Mouse (Mus musculus) lung, postnatal 36 days (tissue): Measurements from ENCODE around the gene Evi2b.
A peak's percentile ranks its signal among the peaks of the same experiment; 100 is the strongest.

Source experiments
- DNase-seq: peaks from one replicate; pipeline ENCODE4 v3.0.0; 2022; ENCODE audit warnings: mixed read lengths

Gene Evi2b

DNA sequence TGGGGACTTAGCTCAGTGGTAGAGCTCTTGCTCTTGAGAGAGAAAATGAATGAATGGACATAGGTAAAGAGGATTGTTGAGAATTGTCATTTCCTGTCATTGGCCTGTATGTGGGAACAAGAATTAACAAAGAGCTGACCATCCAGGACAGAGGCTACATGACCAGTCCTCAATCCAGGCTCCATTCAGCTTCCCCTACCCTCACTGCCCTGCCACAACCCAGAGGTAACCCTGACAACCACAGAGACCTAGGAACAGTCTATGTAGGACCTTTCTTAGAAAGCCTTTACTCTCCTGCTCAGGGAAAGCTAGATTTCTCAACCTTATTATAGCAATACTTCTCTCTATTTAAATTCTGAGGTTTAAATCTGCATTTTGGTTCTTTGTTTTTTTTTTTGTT is 2.8 kb downstream of the Evi2b start:
- peak; percentile 27 for DNase-seq

DNA sequence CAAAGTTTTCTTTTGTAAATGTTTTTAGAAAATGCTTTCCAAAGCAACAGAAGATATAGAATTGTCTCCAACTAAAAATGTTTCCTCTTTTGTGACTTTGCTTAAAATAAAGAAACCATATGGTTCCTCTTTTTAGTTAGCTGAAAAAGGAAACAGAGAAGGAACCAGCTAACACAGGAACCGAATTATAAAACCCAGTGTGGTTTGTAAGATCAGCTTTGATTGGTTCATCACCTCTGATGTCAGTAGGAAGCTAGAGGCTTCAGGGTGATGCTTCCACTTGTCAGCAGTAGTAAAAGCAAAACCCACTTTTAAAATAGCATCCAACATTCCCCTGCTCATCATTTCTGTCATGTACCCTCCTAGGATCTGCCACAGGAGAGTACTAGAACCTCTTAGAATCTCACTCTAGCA is 3.7 kb downstream of the Evi2b start:
- DNase-seq: peak; percentile 73

DNA sequence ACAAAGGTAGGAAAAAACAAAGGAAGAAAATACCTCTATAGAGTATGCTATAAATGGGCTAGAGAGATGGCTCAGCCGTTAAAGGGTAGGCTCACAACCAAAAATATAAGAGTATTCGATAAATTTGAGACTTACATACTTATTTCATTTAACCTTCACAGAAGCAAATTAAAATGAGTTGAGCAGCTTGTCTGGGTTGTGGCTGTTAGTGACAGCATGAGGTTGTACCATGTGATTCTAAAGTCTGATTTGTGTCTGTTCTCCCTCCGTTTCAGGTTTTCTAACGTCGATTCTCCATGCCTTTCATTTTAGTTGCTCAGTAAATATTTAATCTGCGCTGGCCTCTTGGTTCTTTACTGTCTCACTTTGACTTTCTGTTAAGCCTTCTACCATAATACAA is 4.3 kb downstream of the Evi2b start:
- no peak for DNase-seq

DNA sequence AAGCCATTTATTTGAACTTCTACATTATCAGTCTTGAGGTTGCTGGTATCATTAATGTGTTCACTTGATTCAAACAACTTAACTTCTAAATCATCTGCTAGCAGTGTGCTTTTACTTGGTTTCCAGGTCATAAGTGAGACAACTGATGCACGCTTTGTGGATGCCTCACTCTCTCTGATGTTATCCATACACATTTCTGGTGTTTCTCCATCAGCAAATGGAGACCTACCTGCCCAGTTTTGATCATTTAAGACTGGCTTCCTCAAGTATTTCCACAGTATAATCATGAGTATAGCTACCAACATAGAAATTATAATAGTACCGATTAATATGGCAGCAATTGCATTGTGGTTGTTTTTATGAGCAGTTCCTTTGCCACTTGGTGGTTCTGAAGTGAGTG is 7.8 kb downstream of the Evi2b start:
- no peak for DNase-seq

DNA sequence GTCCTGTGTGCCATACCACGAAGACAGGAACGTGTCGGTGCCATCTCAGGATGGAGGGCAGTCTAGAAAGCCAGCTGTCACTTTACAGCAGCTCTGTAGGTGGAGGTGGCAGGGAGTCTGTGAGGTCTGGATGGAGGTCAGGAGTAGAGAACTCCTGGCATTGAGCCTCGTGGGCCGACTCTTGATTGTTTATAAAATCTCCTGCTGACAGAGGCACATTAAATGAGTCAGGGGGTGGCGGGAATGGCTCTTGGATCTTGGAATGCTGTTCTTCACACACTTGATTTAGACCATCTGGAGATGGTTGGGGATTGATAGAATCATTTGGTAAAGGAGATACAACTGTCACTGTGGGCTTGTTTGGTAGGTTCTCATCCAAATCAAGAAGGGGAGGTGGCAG is 8.2 kb downstream of the Evi2b start:
- no peak for DNase-seq

DNA sequence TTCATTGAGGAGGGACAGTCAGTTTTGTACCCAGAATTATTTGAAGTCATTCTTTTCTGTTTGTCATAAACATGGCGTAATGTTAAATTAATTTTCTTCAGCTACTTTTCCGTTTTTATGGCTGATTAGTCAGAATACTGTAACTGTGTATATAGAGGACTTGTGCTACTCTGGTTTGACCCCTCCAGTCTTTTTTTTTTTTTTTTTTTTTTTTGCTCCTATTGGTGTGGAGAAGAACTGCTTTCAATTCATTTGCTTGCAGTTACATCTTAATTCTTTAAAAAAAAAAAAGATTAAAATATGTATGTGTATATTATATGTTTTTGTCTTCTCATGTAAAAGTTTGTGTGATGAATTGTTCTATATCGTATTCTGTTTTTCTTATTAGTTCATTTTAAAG is 11.6 kb downstream of the Evi2b start:
- DNase-seq: no peak

DNA sequence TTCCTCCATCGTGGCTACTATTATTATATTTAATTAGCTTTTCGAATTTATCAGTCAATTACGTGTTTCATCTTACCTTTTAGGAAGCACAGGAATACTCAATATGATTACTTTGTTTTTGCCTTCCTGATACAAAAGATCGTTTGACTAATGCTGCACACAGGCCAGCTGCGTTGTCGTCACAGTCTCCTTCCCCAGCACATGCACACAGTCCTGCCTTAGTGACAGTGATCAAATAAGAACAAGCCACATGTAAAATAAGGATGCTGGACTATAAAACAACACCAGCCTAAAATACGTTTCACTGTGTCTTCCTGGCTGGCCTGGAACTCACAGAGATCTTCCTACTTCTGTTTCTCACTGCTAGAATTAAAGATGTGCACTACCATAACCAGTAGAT is 19.1 kb downstream of the Evi2b start:
- DNase-seq: no peak

DNA sequence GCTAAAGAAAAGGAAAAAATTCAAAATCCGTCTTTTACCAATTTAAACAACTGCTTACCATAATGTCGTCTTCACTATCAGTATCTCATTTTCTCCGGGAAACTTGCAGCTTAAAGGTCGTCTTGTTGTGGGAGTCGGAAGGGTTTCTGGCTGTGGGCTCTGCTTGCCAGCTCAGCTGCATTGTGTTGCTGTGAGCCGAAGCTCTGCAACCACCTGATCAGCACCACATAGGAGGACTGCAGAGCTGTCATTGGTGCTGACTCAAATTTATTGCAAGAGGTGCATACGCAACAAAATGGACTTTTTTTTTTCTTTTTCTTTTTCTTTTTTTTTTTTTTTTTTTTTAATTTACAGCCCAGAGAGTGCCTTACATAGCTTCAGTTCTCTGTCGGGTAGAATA is 19.7 kb downstream of the Evi2b start, which contains the start of gene Omg:
Gene Omg, minus strand, starts transcription at position 240 of the 400 bp plus-strand sequence.
- no peak for DNase-seq

DNA sequence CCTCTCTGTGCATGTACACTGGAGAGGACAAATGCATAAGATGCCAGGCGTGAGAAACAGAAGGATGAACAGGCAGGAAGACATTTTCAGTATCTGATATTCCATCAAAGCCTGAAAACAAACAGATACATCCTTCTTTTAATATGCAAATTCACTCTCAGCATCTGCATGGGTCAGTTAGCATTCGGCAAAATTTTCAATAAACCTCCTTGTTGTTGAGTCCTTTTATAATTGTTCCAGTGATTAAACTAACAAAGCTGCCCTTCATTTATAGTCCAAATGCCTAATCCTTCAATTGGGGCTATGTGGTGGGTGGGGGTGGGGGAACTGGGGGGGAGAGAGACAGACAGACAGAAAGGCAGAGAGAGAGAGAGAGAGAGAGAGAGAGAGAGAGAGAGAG is 20.6 kb downstream of the Evi2b start:
- DNase-seq: no peak

DNA sequence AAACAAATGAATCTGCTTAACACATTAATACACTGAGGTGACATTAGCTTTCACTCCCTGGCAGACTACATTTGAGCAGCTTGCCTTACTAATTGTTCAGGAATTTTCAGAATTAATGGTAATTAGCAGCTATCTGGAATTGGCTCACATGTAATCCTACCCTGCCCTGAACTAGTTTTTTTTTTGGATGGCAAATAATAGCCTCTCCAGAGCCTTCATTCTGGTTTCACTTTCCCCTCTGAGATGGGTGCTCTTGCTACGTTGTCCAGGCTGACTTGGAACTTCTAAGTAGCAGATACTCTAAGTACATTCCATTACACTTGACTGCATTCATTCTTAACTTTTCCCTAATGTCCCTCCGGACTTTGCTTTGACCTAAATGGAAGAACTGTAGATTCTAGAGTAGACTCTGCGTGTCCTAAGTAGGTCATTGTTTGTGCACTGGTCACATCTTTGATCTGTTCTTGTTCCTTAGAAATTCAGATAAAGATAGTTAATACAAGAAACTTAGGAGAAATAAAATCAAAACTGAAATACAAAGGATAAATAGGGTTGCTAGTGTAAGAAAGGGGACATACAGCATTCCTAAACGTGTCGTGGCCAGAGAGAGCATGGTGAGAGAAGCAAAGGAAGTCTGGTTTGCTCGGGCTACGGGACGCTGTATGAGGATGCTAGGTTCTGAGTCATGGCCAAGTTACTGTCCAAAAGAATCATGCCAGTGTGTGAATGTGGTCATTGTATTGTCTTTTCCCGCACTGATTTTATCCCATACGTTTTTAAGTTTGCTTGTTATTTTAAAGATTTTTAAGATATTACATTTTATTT is 28.4 kb downstream of the Evi2b start:
- peak; percentile 23 for DNase-seq

DNA sequence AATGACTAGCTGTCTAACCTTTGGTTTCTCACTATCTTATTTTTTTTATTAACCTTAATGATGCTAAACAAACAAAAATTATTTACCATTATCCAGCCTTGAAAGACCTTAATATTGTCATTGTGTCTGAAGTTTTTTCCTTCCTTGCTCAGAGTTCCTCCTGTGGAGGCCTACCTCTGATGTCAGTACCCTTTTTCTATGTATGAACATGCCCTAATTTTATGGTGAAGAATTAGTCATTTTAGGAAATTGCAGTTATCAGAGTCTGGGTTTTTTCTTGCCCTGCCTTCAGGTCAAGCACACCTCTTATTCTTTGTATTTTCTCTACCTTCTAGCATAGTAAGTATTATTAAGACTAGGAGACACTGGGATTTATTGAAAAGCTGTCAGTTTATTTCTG is 38.8 kb downstream of the Evi2b start:
- DNase-seq: no peak

DNA sequence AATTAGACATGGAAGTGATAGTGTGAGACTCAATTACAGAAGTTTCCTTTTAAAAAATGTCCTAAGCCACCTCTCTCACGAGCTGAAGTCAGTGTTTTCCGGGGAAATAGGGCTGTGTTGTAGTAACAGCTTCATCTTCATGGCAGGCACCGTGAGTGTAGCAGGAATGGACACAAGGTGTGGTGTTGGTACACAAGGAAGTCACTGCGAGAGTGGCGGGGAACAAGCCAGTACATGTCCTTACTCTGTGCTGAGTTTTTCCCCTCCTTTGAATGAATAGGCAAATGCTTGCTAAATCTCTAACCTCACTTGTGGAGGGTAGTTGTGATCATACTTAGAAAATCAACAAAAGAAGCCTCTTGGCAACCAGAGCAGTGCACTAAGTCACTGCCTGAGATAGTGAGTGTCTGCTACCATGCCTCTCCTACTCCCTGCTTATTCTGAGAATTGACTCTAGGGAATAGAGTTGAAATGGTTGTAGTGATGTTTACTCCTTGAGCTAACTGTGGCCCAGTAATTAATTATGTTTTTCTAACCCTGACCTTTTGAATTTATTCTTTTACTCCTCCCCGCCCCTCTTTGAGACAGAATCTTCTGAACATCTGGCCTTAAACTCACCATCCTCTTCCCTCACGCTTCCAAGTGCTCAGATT is 39.6 kb downstream of the Evi2b start:
- DNase-seq: peak; percentile 9

DNA sequence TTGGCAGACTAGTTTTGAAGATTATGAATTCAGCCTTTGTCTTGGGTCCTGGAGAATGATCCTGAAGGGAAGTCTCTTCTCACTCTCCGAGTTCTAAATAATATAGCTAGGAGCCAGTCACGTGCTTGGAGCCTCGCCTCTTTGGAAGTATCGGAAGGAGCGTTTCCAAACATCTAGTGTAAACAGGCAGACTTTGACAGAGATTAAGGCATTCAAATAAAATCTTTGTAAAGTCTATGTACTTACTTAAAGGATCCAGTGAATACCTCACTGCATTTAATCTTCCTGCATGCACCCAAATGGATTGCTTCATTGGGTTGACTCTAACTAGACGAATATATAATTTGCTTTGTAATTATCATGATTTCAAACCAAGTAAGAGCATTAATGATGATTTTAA is 40.2 kb downstream of the Evi2b start:
- DNase-seq: peak; percentile 15

DNA sequence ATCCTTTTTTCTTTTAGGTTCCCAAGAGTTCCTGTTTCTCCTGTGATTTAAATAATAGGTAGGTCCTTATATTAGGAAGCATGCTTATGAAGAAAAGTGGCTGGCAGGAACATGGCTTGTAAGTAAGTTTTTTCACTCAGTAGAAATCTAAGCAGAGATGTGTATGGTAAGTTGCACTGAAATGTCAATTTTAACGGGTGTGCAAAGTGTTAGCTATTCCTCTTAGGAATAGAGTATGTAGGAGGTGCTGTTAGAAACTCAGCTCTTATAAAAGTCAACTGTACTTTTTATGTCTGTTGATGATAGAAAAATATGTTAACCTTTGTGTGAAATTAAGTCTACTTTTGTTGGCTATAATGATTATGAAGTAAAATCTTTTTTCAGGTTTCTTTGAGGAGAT is 55.5 kb downstream of the Evi2b start:
- no peak for DNase-seq
